Mouse (Mus musculus) heart, adult 18-20 months (tissue): ENCODE measurements around the gene Ift80. TPM values are rescaled to one million over a fixed set of nuclear protein-coding genes. Genes with fewer than 3 reads are reported as not detected.
"Not testable (repeated sequence)": the region's sequence is repeated elsewhere in the genome, so short reads cannot be mapped to it uniquely, and the experiment has no call there.

Experiments used
- DNase-seq, 2 experiments: peaks; one replicate each; pipeline ENCODE4 v3.0.0; 2021 to 2022; ENCODE audit warnings: mixed read lengths in 1 of 2
- microRNA-seq, 2 experiments: library from miRNA; unstranded; fragments of <30 nt; microRNA quantifications; one replicate each; pipeline ENCODE4 v1.2.0; 2022
- total RNA-seq, 2 experiments: library from RNA; stranded (reverse); gene quantifications; 2 replicates each; pipeline ENCODE4 v1.2.3; 2021

Ift80 gene
- total RNA-seq, 2 experiments from 2014 or later, result 4.0 to 5.3 TPM

GRCm38 (mm10) chr3:68935498-68935897, 68.9 kb downstream of the Ift80 start:
- DNase-seq, result no peak

DNA sequence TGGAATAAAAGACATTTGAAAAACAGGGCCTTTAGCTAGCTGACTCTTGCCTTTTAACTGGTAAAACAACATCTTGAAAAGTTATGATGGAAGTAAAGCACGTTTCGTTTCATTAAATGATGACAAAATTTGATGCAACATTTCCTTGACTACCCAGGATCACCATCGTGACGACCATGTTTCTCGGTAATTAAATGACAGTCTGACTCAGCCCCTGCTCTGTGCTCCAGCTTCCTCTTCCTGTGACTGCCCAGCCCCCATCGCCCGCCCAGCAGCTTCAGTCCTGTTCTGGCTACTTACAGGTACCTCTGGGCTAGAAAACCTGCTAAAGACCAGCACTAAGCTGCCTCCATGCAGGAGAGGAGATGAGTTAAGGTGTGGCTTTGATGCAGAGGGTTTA, 70.1 kb downstream of the Ift80 start:
- no peak for DNase-seq

- no peak for DNase-seq
Measured at GRCm38 (mm10) chr3:68928619-68929018, 75.8 kb downstream of the Ift80 start.

DNA sequence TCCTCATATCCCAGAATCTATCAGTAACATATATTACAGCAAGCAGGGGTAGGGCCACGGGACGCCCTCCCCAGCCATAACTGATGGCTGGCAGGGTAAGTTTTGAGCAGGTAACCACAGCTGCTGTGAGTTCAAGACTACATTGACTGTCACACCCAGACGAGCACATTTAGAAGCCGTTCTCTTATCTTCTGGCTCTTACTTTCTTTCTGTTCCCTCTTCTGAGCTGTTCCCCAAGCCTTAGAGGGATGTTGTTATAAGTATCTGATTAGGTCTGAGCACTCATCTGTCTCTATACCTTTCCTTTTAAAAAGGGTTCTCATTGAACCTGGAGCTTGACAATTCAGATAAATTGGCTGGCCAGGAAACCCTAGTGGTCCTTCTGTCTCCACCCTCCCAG, 96.9 kb downstream of the Ift80 start:
- DNase-seq, result no peak

- DNase-seq, result no peak
Measured at GRCm38 (mm10) chr3:68904902-68905778, 99.2 kb downstream of the Ift80 start.

DNA sequence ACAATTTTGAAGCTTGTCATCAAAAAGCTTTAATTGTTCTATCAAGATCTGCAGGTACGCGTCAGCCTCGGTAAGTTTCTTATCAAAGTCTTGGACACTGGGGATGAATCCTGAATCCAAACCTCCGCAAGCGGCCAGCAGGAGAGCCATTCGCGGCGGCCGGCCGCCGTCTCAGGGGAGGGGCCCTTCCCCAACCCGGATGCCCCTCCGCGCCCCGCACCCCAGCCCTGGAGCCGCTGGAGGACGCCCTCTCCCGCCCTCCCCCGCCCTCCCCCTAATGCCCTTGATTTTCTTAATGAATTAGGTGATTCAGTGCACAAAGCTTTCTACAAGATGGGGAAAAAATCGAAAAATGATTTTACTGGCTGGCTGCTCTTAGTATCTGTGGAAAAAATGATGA, 101.7 kb downstream of the Ift80 start:
- DNase-seq, result not testable (repeated sequence)

DNA sequence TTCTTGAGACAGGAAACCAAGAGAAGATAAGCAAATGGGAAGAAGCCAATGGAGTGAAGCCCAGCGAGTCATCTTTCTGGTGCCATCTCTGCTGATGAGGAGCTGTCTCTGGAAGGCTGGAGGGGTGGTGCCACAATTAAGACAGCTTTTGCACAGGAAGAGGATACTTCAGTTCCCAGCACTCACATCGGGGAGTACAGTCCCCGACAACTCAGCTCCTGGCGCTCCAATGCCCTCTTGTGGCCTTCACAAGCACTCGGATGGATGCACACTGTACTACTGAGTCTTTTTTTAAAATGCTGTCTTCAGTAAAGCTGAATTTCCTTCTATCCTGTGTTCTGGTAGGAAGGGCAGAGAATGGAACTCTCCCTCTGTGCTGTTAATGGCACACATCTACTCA, 107.2 kb downstream of the Ift80 start:
- no peak for DNase-seq

GRCm38 (mm10) chr3:68895426-68895825, 108.9 kb downstream of the Ift80 start:
- no peak for DNase-seq

GRCm38 (mm10) chr3:68886845-68887244, 117.5 kb downstream of the Ift80 start:
- DNase-seq, result no peak

DNA sequence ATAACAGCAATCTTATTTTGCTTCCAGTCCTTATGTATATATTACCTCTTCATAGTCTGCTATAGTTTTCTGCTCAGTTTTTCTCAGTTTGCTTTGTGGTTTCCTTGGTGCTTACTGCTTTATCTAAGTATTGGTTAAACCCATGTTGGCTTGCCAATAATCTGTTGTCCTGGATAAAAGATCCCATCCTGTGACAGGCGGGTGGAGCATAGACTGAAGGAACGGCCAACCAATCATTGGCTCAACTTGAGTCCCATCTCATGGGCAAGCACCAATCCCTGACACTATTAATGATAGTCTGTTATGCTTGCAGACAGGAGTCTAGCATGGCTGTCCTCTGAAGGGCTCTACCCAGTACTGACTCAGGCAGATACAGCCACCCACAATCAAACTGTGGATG, 130.3 kb downstream of the Ift80 start:
- DNase-seq, result no peak

DNA sequence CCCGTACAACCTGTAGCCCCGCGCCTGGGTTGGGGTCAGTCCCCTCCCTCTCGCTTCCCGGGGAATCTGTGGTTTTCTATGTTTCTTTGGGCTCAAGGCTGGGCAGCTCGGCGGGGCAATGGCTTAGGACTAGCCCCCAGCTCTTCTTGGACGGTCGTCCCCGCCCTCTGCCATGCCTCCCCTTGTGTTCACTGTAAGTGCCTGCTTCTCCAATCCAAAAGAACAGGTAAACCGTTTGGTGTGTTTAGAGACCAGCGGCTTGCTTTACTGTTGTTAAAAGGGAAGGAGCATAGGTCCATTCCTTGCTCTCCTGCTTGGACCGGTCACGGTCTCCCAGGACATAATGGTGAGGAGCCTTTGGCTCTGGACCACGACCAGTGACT, 133.8 kb downstream of the Ift80 start:
- peak in 1 of 2 experiments; percentile 12 for DNase-seq

DNA sequence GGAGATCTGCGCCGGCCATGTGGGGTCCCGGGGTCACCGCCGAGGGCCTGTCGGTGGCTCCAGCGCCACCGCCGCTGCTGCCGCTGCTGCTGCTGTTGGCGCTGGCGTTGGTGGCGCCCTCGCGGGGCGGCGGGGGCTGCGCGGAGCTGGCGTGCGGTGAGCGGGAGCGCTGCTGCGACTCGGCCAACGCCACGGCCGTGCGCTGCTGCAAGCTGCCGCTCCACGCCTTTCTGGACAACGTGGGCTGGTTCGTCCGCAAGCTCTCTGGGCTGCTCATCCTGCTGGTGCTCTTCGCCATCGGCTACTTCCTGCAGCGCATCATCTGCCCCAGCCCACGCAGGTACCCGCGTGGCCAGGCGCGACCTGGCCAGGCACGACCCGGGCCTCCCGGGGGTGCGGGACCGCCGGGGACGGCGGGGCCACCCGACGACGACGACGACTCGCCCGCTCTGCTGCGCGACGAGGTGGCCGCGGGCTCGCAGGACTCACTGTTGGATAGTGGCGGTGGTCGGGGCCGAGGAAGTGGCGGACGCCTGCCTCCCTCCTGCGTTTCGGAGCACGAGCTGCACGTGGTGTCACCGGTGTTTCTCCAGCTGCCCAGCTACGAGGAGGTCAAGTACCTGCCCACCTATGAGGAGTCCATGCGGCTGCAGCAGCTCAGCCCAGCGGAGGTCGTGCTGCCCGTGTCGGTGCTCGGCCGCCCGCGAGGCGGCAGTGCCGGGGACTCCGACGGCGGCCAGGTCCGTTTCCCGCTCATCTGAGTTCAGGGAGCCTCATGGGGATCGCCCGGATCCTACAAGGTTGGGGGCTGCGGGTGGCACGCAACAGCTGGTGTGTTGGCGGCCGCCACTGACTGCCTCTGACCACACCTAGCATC, 134.4 kb downstream of the Ift80 start:
- DNase-seq, result peak; percentile 6 to 19

DNA sequence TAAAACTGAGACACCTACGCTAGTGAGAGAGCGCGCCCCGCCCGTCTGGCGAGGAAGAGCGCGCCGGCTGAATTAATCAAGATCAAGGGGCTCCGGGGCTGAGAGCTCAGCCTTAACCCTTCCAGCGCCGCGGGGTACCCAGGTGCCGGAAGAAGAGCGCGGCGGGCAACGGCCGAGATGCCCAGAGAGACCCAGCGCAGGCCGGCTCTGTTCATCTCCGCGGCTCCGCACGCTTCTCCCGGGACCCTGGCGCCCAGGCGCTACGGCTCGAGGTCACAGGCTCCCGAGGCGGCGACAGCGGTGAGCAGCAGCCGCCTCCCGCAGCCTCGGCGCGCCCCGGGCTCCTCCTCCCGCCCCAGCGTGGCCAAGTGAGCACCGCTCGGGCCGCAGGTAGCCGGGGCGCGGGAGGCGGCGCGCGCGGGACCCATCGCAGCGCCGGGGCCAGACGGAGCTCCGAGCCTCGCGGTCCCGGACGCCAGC, 135.1 kb downstream of the Ift80 start, which contains the start of gene 1110032F04Rik:
Gene 1110032F04Rik, plus strand, starts transcription at position 376 of the 480 bp plus-strand sequence.
- peak; percentile 1 to 24 for DNase-seq

GRCm38 (mm10) chr3:68852414-68852813, 152.0 kb downstream of the Ift80 start:
- DNase-seq, result no peak

DNA sequence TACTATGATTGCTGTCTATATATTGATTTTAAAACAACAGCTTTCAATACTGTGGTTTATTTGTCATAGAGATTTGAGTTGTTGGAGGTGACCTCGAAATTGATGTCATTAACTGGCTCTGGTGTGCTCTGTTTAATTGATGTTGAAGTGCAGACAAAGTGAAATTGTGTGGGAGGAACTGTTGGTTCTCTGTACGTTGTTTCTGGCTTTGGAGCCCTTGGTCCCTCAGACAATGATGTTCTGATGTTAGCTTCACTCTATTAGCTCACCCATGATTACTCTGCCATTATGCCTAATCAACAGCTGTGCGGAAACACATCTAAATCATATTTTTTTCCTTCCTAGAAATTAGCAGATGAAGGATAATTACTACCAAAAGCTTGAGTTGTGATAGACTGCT, 156.0 kb downstream of the Ift80 start:
- DNase-seq, result no peak

- no peak for DNase-seq
Measured at GRCm38 (mm10) chr3:68844025-68844424, 160.3 kb downstream of the Ift80 start.

Small RNAs within 50 kb of the gene (microRNA-seq; reads per million reads assigned to microRNA genes)
- gene Mir15b (3,351 to 5,600 reads per million in 2 experiments), gene Mir16-2 (177 to 186 reads per million in 2 experiments)

Other genes with a start within 250 kb of the Ift80 start
- under 1 TPM; 0.54 to 0.82 TPM for gene 1110032F04Rik, start 135.0 kb downstream of the Ift80 start, total RNA-seq
- 10 to 100 TPM in 1 of 2 experiments, 1 to 10 TPM in 1; 9.7 to 13.3 TPM for gene Smc4, start 168 bp upstream of the Ift80 start, total RNA-seq
- gene Trim59, start 40.2 kb upstream of the Ift80 start, total RNA-seq, result 1 to 10 TPM; 1.4 to 1.7 TPM
- gene Kpna4, start 122.5 kb upstream of the Ift80 start, total RNA-seq, result 10 to 100 TPM; 90.6 to 93.3 TPM
- not detected for gene Arl14, start 217.8 kb upstream of the Ift80 start, total RNA-seq